Mouse (Mus musculus) embryonic fibroblast, embryonic 13.5 days (primary cell): Measurements from ENCODE around the gene Chchd6.

Experiments
- CTCF ChIP-seq: IDR thresholded peaks from 2 replicates; pipeline ENCODE4 v1.5.1; 2011; ENCODE audit warnings: mild to moderate bottlenecking, control low read depth, low read length, moderate library complexity, borderline replicate concordance; ENCODE audit not compliant: insufficient read depth
- POLR2A ChIP-seq: IDR thresholded peaks from 2 replicates; pipeline ENCODE4 v1.6.1; 2011; ENCODE audit warnings: low read depth, mild to moderate bottlenecking, control low read depth, low read length, moderate library complexity

GRCm38 (mm10) chr6:89381172-89381571 is 214.3 kb downstream of the Chchd6 start:
- TF ChIP-seq CTCF (no peak), POLR2A (no peak)
